11 mouse cellular contexts compared by ENCODE assay signal in genomic region chr12:51174906-51175756, GRCm38 (mm10).
A peak's percentile ranks its signal among the peaks of the same experiment; 100 is the strongest.
DNase-seq lines count a peak whose midpoint lies in the region; ATAC-seq lines count a peak whose summit lies in the region.
"Had no signal": no experiment of that assay in that cellular context is flagged by ENCODE, and none has a peak within 500 bp of the region (broad histone marks: within the 10 kb centered on the region; RNA-seq: fewer than 3 reads in every experiment).

No protein-coding gene starts in this region.

- H3K27ac ChIP-seq in forebrain, embryonic 12.5 days: 0 out of 2 replicates have a peak overlapping the region, but pooled peaks have one; percentile 42
- H3K27ac ChIP-seq in neural tube, embryonic 15.5 days (replicated peaks): no peak overlapping the region
- H3K27ac ChIP-seq: embryonic facial prominence, embryonic 15.5 days; liver, embryonic 14.5 days had no signal

- H3K9ac ChIP-seq in forebrain, embryonic 12.5 days: peak overlapping the region; percentile 12; the same call in 1 of the 2 replicates
- no peak overlapping the region for H3K9ac ChIP-seq in neural tube, embryonic 15.5 days (replicated peaks)
- H3K9ac ChIP-seq: embryonic facial prominence, embryonic 15.5 days; liver, embryonic 14.5 days had no signal

- peaks cover 11% of the 10 kb centered on the region for H3K4me1 ChIP-seq in forebrain, embryonic 12.5 days
- H3K4me1 ChIP-seq in neural tube, embryonic 15.5 days: peaks cover 9% of the 10 kb centered on the region
- H3K4me1 ChIP-seq: embryonic facial prominence, embryonic 15.5 days had no signal

- ATAC-seq in forebrain, embryonic 12.5 days (ENCODE audit: low FRiP score): peak; percentile 39; the same call in 1 of the 2 replicates
- ATAC-seq in neural tube, embryonic 15.5 days (ENCODE audit: low FRiP score): no peak
- ATAC-seq in megakaryocyte progenitor cell, adult 5-6 weeks (replicated peaks; ENCODE audit: poor library complexity): no peak

- peak overlapping the region; percentile 40 for H3K4me2 ChIP-seq in forebrain, embryonic 12.5 days
- H3K4me2 ChIP-seq in neural tube, embryonic 15.5 days: peak overlapping the region; percentile 38
- H3K4me2 ChIP-seq: embryonic facial prominence, embryonic 15.5 days had no signal

- no peaks in the 10 kb centered on the region for H3K36me3 ChIP-seq in forebrain, embryonic 12.5 days (replicated peaks)
- no peaks in the 10 kb centered on the region for H3K36me3 ChIP-seq in neural tube, embryonic 15.5 days
- H3K36me3 ChIP-seq: embryonic facial prominence, embryonic 15.5 days had no signal

- no peaks in the 10 kb centered on the region; the same call in 1 of the 2 replicates for H3K27me3 ChIP-seq in forebrain, embryonic 12.5 days
- H3K27me3 ChIP-seq in neural tube, embryonic 15.5 days (replicated peaks): no peaks in the 10 kb centered on the region
- H3K27me3 ChIP-seq: embryonic facial prominence, embryonic 15.5 days had no signal

- H3K9me3 ChIP-seq in forebrain, embryonic 12.5 days: no peaks in the 10 kb centered on the region
- no peaks in the 10 kb centered on the region for H3K9me3 ChIP-seq in neural tube, embryonic 15.5 days (replicated peaks)
- H3K9me3 ChIP-seq: embryonic facial prominence, embryonic 15.5 days had no signal

- no peak overlapping the region for H3K4me3 ChIP-seq in forebrain, embryonic 12.5 days (replicated peaks)
- no peak overlapping the region for H3K4me3 ChIP-seq in neural tube, embryonic 15.5 days (replicated peaks)
- H3K4me3 ChIP-seq: embryonic facial prominence, embryonic 15.5 days had no signal

- DNase-seq in embryo, embryonic 10.5 days (ENCODE audit: low spot score): peak; percentile 47
- DNase-seq in mesoderm, embryonic 11.5 days (ENCODE audit: low read depth, low spot score): peak; percentile 30
- no peak for DNase-seq in MN1 (ENCODE audit: low spot score)
- DNase-seq in testis, postnatal 10 days (ENCODE audit: low spot score): no peak
- DNase-seq: heart, postnatal 14 days; kidney, postnatal 36 days had no signal

- WGBS in forebrain, embryonic 12.5 days: 18% methylated on average over 16 of the region's 16 CpGs
- WGBS in neural tube, embryonic 15.5 days: 21% methylated on average over 16 of the region's 16 CpGs

Comparison
In these comparisons a context has a peak if more than half of its experiments do, and no peak if none do; other contexts are left out.
1. DNase-seq: peak in embryo, embryonic 10.5 days (single experiment) and mesoderm, embryonic 11.5 days (single experiment); none in MN1 (single experiment) and testis, postnatal 10 days (single experiment).